In the genomic region with DNA sequence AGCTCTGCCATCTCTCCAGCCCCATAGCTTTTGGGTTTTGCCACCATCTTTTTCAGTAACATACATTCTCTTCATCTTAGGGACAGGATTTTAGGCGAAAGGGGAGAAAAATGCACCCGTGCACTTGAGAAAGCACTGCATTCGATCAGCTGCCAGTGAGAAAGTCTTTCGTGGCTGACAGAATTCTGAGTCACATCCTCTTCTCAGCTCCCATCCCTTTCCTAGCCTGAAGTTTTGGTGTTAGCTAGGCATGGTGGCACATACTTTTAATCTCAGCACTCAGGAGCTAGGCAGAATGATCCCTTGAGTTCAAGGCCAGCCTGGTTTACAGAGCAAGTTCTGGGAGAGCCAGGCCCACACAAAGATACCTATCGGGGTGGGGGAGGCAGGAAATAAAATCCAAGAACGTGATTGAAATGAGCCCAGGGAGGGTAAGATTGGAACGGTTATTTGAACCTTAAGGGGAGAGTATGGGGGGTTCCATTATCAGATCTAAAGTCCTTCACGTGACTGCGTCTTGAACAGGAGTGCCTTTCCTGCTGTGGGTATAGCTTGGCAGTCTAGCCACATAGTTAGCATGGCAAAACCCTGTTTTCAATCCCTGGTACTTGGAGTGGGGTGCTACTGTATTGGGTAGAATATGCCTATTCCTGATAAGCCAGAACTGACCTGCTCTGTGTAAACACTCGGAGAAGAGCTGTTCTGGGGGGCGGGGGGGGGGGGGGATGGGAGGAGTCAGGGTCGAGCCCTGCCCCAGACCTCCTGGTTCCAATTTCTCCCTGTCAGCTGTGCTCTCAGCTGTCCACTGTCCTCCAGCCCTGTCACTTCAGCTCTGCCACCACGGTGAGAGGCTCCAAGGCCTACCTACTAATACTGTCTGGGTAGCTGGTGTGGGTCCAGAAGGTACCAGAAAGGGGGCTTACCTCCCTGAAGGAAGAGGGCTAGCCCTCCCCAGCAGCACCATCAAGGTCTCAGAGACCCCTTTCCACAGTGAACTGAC, we compare ENCODE assay signal across 16 mouse cellular contexts. TPM values are rescaled to one million over a fixed set of nuclear protein-coding genes. Genes with fewer than 3 reads are reported as not detected.
DNase-seq lines count a peak whose midpoint lies in the region; ATAC-seq lines count a peak whose summit lies in the region.
"Had no signal": no experiment of that assay in that cellular context is flagged by ENCODE, and none has a peak within 500 bp of the region (broad histone marks: within the 10 kb centered on the region; RNA-seq: fewer than 3 reads in every experiment).

A gene (plus strand): TSS at position 793 of the 1,000 bp plus-strand sequence.

- DNase-seq in heart, embryonic 10.5 days (ENCODE audit: low spot score) = no peak
- DNase-seq in NIH3T3 (ENCODE audit: low read depth) = peak; percentile 62
- DNase-seq in gastrocnemius, adult 8-10 months (ENCODE audit: low spot score in 2 of 2) = peak in 1 of 2 experiments; percentile 61
- DNase-seq in left cerebral cortex, adult 8-10 months (ENCODE audit: low spot score in 2 of 2) = no peak
- no peak for DNase-seq in retina, embryonic 14.5 days (ENCODE audit: low spot score)
- no peak for DNase-seq in right cerebral cortex, postnatal 10 days (ENCODE audit: low spot score in 2 of 2)
- DNase-seq: cerebellum, postnatal 36 days; kidney, postnatal 10 days; right cerebral cortex, postnatal 14 days; thymus, postnatal 14 days had no signal

- no peaks in the 10 kb centered on the region for H3K27me3 ChIP-seq in heart, embryonic 11.5 days (ENCODE audit: control insufficient read depth, insufficient read depth, low read length)
- H3K27me3 ChIP-seq in heart, embryonic 10.5 days (ENCODE audit: insufficient read depth, poor library complexity, severe bottlenecking) = peaks cover 10% of the 10 kb centered on the region
- H3K27me3 ChIP-seq in limb, embryonic 15.5 days = no peaks in the 10 kb centered on the region
- H3K27me3 ChIP-seq: forebrain, embryonic 15.5 days; hindbrain, embryonic 12.5 days; midbrain, embryonic 12.5 days had no signal

- H3K9me3 ChIP-seq in heart, embryonic 11.5 days (replicated peaks; ENCODE audit: control insufficient read depth, low read length) = no peaks in the 10 kb centered on the region
- no peaks in the 10 kb centered on the region for H3K9me3 ChIP-seq in heart, embryonic 10.5 days
- no peaks in the 10 kb centered on the region for H3K9me3 ChIP-seq in limb, embryonic 15.5 days
- H3K9me3 ChIP-seq: forebrain, embryonic 15.5 days; hindbrain, embryonic 12.5 days; midbrain, embryonic 12.5 days had no signal

- 0 out of 2 replicates have a peak within 1 kb of the TSS, but pooled peaks have one; percentile 22 for H3K9ac ChIP-seq in heart, embryonic 11.5 days (ENCODE audit: low read depth, low read length)
- no peak within 1 kb of the TSS for H3K9ac ChIP-seq in limb, embryonic 15.5 days
- H3K9ac ChIP-seq: forebrain, embryonic 15.5 days; hindbrain, embryonic 12.5 days; liver, embryonic 14.5 days; midbrain, embryonic 12.5 days had no signal

- no peaks in the 10 kb centered on the region for H3K4me1 ChIP-seq in heart, embryonic 11.5 days (ENCODE audit: control insufficient read depth, insufficient read depth, low read length)
- H3K4me1 ChIP-seq in heart, embryonic 10.5 days = 0 out of 2 replicates have a peak, but pooled peaks cover 7% of the 10 kb centered on the region
- no peaks in the 10 kb centered on the region for H3K4me1 ChIP-seq in limb, embryonic 15.5 days
- H3K4me1 ChIP-seq: forebrain, embryonic 15.5 days; hindbrain, embryonic 12.5 days; midbrain, embryonic 12.5 days had no signal

- peaks cover 21% of the 10 kb centered on the region for H3K36me3 ChIP-seq in heart, embryonic 11.5 days (ENCODE audit: control insufficient read depth, insufficient read depth, low read length)
- peaks cover 64% of the 10 kb centered on the region for H3K36me3 ChIP-seq in heart, embryonic 10.5 days
- peaks cover 56% of the 10 kb centered on the region for H3K36me3 ChIP-seq in limb, embryonic 15.5 days

- no peak for ATAC-seq in heart, embryonic 11.5 days (replicated peaks; ENCODE audit: insufficient number of reproducible peaks, low FRiP score, low TSS enrichment)
- peak; percentile 38 for ATAC-seq in limb, embryonic 15.5 days (ENCODE audit: insufficient number of reproducible peaks, low FRiP score, low TSS enrichment, low read depth)
- ATAC-seq: forebrain, embryonic 15.5 days had no signal

- 65% methylated on average over 13 of the region's 13 CpGs for WGBS in heart, embryonic 11.5 days (ENCODE audit: insufficient replicate concordance)
- 70% methylated on average over 12 of the region's 13 CpGs for WGBS in heart, embryonic 10.5 days
- WGBS in limb, embryonic 15.5 days = 67% methylated on average over 13 of the region's 13 CpGs

- H3K4me3 ChIP-seq in heart, embryonic 11.5 days (ENCODE audit: low read depth, low read length) = no peak within 1 kb of the TSS
- no peak within 1 kb of the TSS for H3K4me3 ChIP-seq in heart, embryonic 10.5 days
- H3K4me3 ChIP-seq in limb, embryonic 15.5 days = no peak within 1 kb of the TSS
- H3K4me3 ChIP-seq: forebrain, embryonic 15.5 days; hindbrain, embryonic 12.5 days; midbrain, embryonic 12.5 days had no signal

- no peak within 1 kb of the TSS for H3K4me2 ChIP-seq in heart, embryonic 11.5 days
- H3K4me2 ChIP-seq in limb, embryonic 15.5 days = no peak within 1 kb of the TSS
- H3K4me2 ChIP-seq: forebrain, embryonic 15.5 days; hindbrain, embryonic 12.5 days; midbrain, embryonic 12.5 days had no signal

- H3K27ac ChIP-seq in heart, embryonic 11.5 days (ENCODE audit: low read depth, low read length) = no peak within 1 kb of the TSS
- no peak within 1 kb of the TSS for H3K27ac ChIP-seq in heart, embryonic 10.5 days
- H3K27ac ChIP-seq in limb, embryonic 15.5 days = peak within 1 kb of the TSS; percentile 24
- H3K27ac ChIP-seq: forebrain, embryonic 15.5 days; hindbrain, embryonic 12.5 days; liver, embryonic 14.5 days; midbrain, embryonic 12.5 days had no signal

RNA-seq across cellular contexts. Expression of the gene that starts here (rescaled TPM):
- polyA plus RNA-seq in heart, embryonic 11.5 days (2014; fragmentation: Nextera tagmentation; extraction: Ambion mirVana) = 0.24 and 0.30 TPM in 2 replicates
- polyA plus RNA-seq in heart, embryonic 10.5 days (2016; fragmentation: Nextera tagmentation; extraction: Ambion mirVana) = 0.22 and 0.84 TPM in 2 replicates
- total RNA-seq in gastrocnemius, adult 8-10 months (2022) = 100 to 1,000 TPM; 386 to 447 (median 408) TPM
- polyA plus RNA-seq in limb, embryonic 15.5 days (2015; fragmentation: Nextera tagmentation; extraction: Ambion mirVana) = 17.2 and 38.7 TPM in 2 replicates
- total RNA-seq in left cerebral cortex, adult 8-10 months (2022) = 1 to 10 TPM; 2.3 to 4.5 (median 3.0) TPM

Comparison
In these comparisons a context has a peak if more than half of its experiments do, and no peak if none do; other contexts are left out.
1. RNA of the gene that starts here (total RNA-seq): 386 to 447 TPM in gastrocnemius, adult 8-10 months; 2.3 to 4.5 TPM in left cerebral cortex, adult 8-10 months; every median in the first group is over 10 times any median in the second.